Mouse (Mus musculus) CH12.LX (cell line): ENCODE measurements around the gene Tm7sf3. TPM values are rescaled to one million over a fixed set of nuclear protein-coding genes. Genes with fewer than 3 reads are reported as not detected.

Experiments
- DNase-seq: peaks from one replicate; pipeline ENCODE4 v3.0.0-alpha.2; 2013; ENCODE audit errors: extremely low read depth
- H3K27ac ChIP-seq: 2 replicates; pipeline ENCODE4 v1.5.1; 2012; ENCODE audit warnings: low read depth, mild to moderate bottlenecking, control low read depth, moderate library complexity; ENCODE audit not compliant: insufficient read depth
- H3K27me3 ChIP-seq: replicated peaks from 2 replicates; pipeline ENCODE3; 2012; ENCODE audit warnings: inconsistent platforms
- H3K36me3 ChIP-seq, 2 experiments: replicated peaks in 1 of 2; 2 replicates each; pipeline versions ENCODE3 to v1.6.1; 2012; ENCODE audit warnings: inconsistent platforms in 1 of 2, low read length in 1 of 2, mild to moderate bottlenecking in 1 of 2, mixed read lengths in 1 of 2, moderate library complexity in 1 of 2; ENCODE audit not compliant: control insufficient read depth in 1 of 2, insufficient read depth in 1 of 2
- H3K4me1 ChIP-seq, 2 experiments: 2 replicates each; pipeline ENCODE4 v1.6.1; 2012; ENCODE audit warnings: inconsistent platforms in 1 of 2, moderate library complexity in 1 of 2; ENCODE audit not compliant: insufficient read depth in 2 of 2, control insufficient read depth in 1 of 2
- H3K4me2 ChIP-seq: 2 replicates; pipeline ENCODE4 v1.6.1; 2012; ENCODE audit warnings: low read depth, mild to moderate bottlenecking, control low read depth; ENCODE audit not compliant: poor library complexity, insufficient read depth, severe bottlenecking
- H3K4me3 ChIP-seq, 3 experiments: fragments of 150-350 bp in 1 of 3; sonication (generic) in 1 of 3; replicated peaks in 1 of 3; 2 replicates each; pipeline versions ENCODE3 to v1.5.1; 2011 to 2012; ENCODE audit warnings: low read depth in 2 of 3, low read length in 2 of 3, mild to moderate bottlenecking in 2 of 3, moderate library complexity in 2 of 3, control low read depth in 1 of 3, improper control_type of control experiment in 1 of 3, inconsistent platforms in 1 of 3, mixed read lengths in 1 of 3; ENCODE audit not compliant: poor library complexity in 1 of 3
- H3K79me2 ChIP-seq: replicated peaks from 2 replicates; pipeline ENCODE4 v1.6.1; 2012; ENCODE audit warnings: mild to moderate bottlenecking, moderate library complexity; ENCODE audit not compliant: control insufficient read depth, poor library complexity, insufficient read depth, severe bottlenecking; ENCODE audit errors: extremely low read depth
- H3K9ac ChIP-seq: 2 replicates; pipeline ENCODE4 v1.6.1; 2012; ENCODE audit warnings: low read depth, mild to moderate bottlenecking, control low read depth, moderate library complexity; ENCODE audit not compliant: insufficient read depth
- H3K9me3 ChIP-seq: replicated peaks from 2 replicates; pipeline ENCODE3; 2012; ENCODE audit warnings: low read length, inconsistent platforms, mixed read lengths
- CHD1 ChIP-seq: IDR thresholded peaks from 2 replicates; pipeline ENCODE4 v1.6.1; 2012; ENCODE audit warnings: low read depth, low read length, improper control_type of control experiment, inconsistent platforms
- CHD2 ChIP-seq: IDR thresholded peaks from 2 replicates; pipeline ENCODE4 v1.6.1; 2011; ENCODE audit warnings: low read length, improper control_type of control experiment
- ELF1 ChIP-seq: IDR thresholded peaks from 2 replicates; pipeline ENCODE4 v1.6.1; 2014; ENCODE audit warnings: low read depth, mild to moderate bottlenecking, inconsistent platforms, low read length, improper control_type of control experiment
- KAT2A ChIP-seq: IDR thresholded peaks from 2 replicates; pipeline ENCODE4 v1.6.1; 2012; ENCODE audit warnings: low read length, improper control_type of control experiment, inconsistent platforms; ENCODE audit not compliant: insufficient replicate concordance
- MAX ChIP-seq: IDR thresholded peaks from 2 replicates; pipeline ENCODE4 v1.6.1; 2011; ENCODE audit warnings: low read length, improper control_type of control experiment
- MAZ ChIP-seq: IDR thresholded peaks from 2 replicates; pipeline ENCODE4 v1.6.1; 2012; ENCODE audit warnings: low read depth, mild to moderate bottlenecking, inconsistent platforms, low read length, improper control_type of control experiment, moderate library complexity
- MEF2A ChIP-seq: IDR thresholded peaks from 2 replicates; pipeline ENCODE4 v1.6.1; 2014; ENCODE audit warnings: low read depth, mild to moderate bottlenecking, inconsistent platforms, low read length, improper control_type of control experiment, borderline replicate concordance
- PAX5 ChIP-seq: IDR thresholded peaks from 2 replicates; pipeline ENCODE4 v1.6.1; 2012; ENCODE audit warnings: low read length, inconsistent platforms, mixed read lengths
- POLR2AphosphoS2 ChIP-seq: IDR thresholded peaks from 2 replicates; pipeline ENCODE4 v1.6.1; 2011; ENCODE audit warnings: low read depth, low read length, improper control_type of control experiment
- RAD21 ChIP-seq: IDR thresholded peaks from 2 replicates; pipeline ENCODE4 v1.6.1; 2011; ENCODE audit warnings: low read depth, mild to moderate bottlenecking, low read length, improper control_type of control experiment, moderate library complexity
- SIN3A ChIP-seq: IDR thresholded peaks from 2 replicates; pipeline ENCODE4 v1.6.1; 2012; ENCODE audit warnings: low read length, improper control_type of control experiment, inconsistent platforms
- UBTF ChIP-seq: IDR thresholded peaks from 2 replicates; pipeline ENCODE4 v1.6.1; 2012; ENCODE audit warnings: low read depth, mild to moderate bottlenecking, inconsistent platforms, low read length, improper control_type of control experiment, moderate library complexity
- USF1 ChIP-seq: IDR thresholded peaks from 2 replicates; pipeline ENCODE4 v1.6.1; 2014; ENCODE audit warnings: low read depth, mild to moderate bottlenecking, inconsistent platforms, low read length, improper control_type of control experiment
- ZKSCAN1 ChIP-seq: IDR thresholded peaks from 2 replicates; pipeline ENCODE4 v1.6.1; 2012; ENCODE audit warnings: low read depth, inconsistent platforms, low read length, improper control_type of control experiment, borderline replicate concordance
- ZNF384 ChIP-seq: IDR thresholded peaks from 2 replicates; pipeline ENCODE4 v1.6.1; 2012; ENCODE audit warnings: low read depth, low read length, improper control_type of control experiment, inconsistent platforms
- dilution Hi-C: fragments of 300-500 bp; cut with MboI; formaldehyde crosslinking; loops from 2 replicates; pipeline ENCODE4 v1.14.3; 2020; ENCODE audit warnings: low sequenced_read_pairs; ENCODE audit not compliant: extremely low pct_unique_long_range_greater_than_20kb, extremely low pct_ligation_motif_present
- in situ Hi-C: fragments of 300-500 bp; cut with MboI; formaldehyde crosslinking; loops from 3 replicates; pipeline ENCODE4 v1.14.3; 2019; ENCODE audit warnings: low sequenced_read_pairs, low pct_ligation_motif_present, low pct_unique_long_range_greater_than_20kb, mixed read lengths
- polyA plus RNA-seq: library from polyadenylated mRNA; unstranded; fragments of >175 nt; gene quantifications from 2 replicates; pipeline ENCODE4 v1.2.1, GENCODE M21; 2012; ENCODE audit warnings: low read depth; ENCODE audit not compliant: insufficient read length
- total RNA-seq, 2 experiments: library from RNA; depleted of rRNA; stranded (reverse); fragments of 300-350 nt in 1 of 2; fragments of >200 nt in 1 of 2; gene quantifications; 2 replicates each; pipeline ENCODE4 v1.2.3; 2012 to 2014

The Tm7sf3 gene
- total and polyA plus RNA-seq, 3 experiments = 11.4 to 23.9 (median 13.4) TPM

DNA sequence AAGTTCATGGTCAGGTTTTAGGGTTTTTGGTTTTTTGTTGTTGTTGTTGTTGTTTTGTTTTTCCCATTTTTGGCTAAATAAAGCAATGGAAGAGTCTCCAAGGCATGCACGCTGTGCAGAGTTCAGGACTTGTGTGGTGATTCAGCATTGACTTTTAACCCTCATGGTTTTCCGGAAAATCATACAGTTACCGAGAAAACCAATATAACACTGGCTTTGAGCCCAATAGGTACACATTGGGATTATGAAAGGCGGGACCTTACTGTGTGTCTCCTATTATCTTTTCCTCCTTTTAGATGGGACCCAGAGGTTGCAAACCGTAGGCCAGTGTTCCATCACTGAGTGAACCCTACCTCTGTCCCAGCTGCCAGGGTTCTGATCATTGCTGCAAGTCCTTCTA lies 22.3 kb upstream of the Tm7sf3 start:
- DNase-seq = no peak
- no peaks in the 10 kb centered on the region for H3K27me3 ChIP-seq
- TF ChIP-seq ZKSCAN1 (no peak), RAD21 (no peak), ZNF384 (no peak), MAX (no peak), KAT2A (no peak), UBTF (no peak)
- H3K4me1 ChIP-seq = peaks cover 2 to 26% of the 10 kb centered on the region in 2 experiments; a peak in 3 of 4 replicates
- in situ Hi-C loops (loop anchor here (5.0 to 25.0 kb wide), 2 partner anchors 92 to 322 kb away; no protein-coding TSS in a partner anchor), dilution Hi-C loops (no loop called here)
- no peak overlapping the region for H3K4me2 ChIP-seq
- H3K27ac ChIP-seq = no peak overlapping the region
- H3K9me3 ChIP-seq = peaks cover under 1% of the 10 kb centered on the region
- no peaks in the 10 kb centered on the region for H3K79me2 ChIP-seq
- H3K9ac ChIP-seq = no peak overlapping the region
- H3K36me3 ChIP-seq = no peaks in the 10 kb centered on the region
- H3K4me3 ChIP-seq = no peak overlapping the region

DNA sequence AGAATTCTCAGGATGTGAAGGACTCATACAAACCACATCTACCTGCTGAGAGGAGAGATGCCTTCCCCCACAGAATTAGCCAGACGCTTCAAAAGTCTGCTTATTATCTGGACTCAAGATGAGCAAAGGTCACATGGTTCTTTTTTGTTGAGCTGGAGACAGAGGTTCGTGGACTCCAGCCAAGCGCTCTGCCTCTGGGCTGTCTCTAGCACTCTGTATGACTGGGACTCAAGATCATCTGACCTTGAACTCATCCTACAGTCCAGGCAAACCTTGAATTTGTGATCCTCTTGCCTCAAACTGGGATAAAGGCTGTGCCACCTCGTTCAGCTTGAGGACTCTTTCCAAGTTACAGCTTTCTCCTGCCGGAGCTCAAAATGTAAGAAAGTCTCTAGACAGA lies 21.5 kb upstream of the Tm7sf3 start:
- no peak for TF ChIP-seq USF1
- no peak for TF ChIP-seq MEF2A
- no peak for TF ChIP-seq ZNF384
- no peak for TF ChIP-seq ELF1
- TF ChIP-seq SIN3A = no peak
- no peak for TF ChIP-seq UBTF
- TF ChIP-seq POLR2AphosphoS2 = no peak
- TF ChIP-seq CHD2 = no peak
- no peak for TF ChIP-seq CHD1
- TF ChIP-seq MAZ = no peak
- no peak for TF ChIP-seq PAX5
- TF ChIP-seq, all 38 proteins: peak for 0
- H3K4me2 ChIP-seq = no peak overlapping the region
- no peak overlapping the region for H3K9ac ChIP-seq
- no peaks in the 10 kb centered on the region for H3K27me3 ChIP-seq
- no peak overlapping the region for H3K4me3 ChIP-seq
- H3K79me2 ChIP-seq = no peaks in the 10 kb centered on the region
- H3K9me3 ChIP-seq = no peaks in the 10 kb centered on the region
- no peak overlapping the region for H3K27ac ChIP-seq
- in situ Hi-C loops (loop anchor here (25.0 kb wide), 1 partner anchor 323 kb away; no protein-coding TSS in a partner anchor), dilution Hi-C loops (no loop called here)
- H3K4me1 ChIP-seq = peaks cover 2 to 26% of the 10 kb centered on the region in 2 experiments; a peak in 3 of 4 replicates
- no peaks in the 10 kb centered on the region for H3K36me3 ChIP-seq
- DNase-seq = no peak
